Mouse (Mus musculus) spleen, adult 18-20 months (tissue): ENCODE measurements around the gene Col25a1.
A peak's percentile ranks its signal among the peaks of the same experiment; 100 is the strongest.

Experiments
- DNase-seq, 2 experiments: peaks; one replicate each; pipeline ENCODE4 v3.0.0; 2022; ENCODE audit warnings: mixed read lengths in 2 of 2

The Col25a1 gene

GRCm38 (mm10) chr3:130166875-130167274 is 35.6 kb downstream of the Col25a1 start:
- no peak for DNase-seq

DNA sequence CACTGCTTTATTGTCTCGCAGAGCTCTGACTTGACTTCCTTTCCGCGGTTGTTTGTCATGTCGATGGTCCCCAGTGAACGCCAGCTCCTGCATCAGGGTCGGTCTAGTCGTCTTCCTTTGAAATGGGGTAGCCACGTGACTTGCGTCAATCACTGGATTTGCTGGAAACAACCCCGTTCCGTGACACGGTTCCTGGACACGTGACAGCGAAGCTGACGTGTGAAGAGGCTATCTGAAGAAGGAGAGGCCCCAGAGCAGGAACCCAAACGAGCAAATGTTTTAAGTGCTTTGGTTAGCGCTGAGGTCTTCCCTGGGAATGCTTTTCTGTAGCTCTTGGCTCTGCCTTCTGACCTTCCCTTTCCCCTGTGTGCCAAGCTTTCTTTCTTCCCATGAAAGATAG is 41.5 kb downstream of the Col25a1 start:
- no peak for DNase-seq

GRCm38 (mm10) chr3:130180181-130180940 is 49.1 kb downstream of the Col25a1 start:
- peak; percentile 18 to 22 for DNase-seq

DNA sequence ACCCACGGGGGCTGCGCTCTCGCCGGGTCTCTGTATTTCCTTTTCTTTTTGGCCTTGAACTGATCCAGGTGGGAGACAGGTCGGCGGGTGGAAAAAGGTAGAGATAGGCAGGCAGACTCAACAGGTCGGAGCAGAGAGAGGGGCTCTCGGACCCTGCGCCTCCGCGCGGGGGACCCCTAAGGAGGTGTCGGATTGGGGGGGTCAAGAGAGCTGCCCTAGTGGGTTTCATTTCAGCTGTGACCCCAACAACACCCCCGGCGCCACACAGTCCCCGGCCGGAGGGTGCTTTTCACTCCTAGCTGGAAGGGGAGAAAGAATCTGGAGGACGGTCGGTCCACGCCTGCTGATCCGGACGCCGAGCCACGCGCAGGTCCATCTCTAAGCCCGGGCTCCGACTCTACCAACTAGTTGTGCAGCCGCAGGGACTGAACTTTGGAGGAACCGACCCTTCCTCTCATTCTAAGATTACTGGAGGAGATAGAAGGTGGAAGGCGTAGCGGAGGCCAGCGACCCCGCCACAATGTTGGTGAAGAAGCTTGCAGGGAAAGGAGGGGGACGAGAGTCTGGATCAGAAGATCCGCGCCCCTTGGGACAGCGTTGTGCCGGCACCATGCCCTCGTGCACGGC is 49.8 kb downstream of the Col25a1 start:
- no peak for DNase-seq

DNA sequence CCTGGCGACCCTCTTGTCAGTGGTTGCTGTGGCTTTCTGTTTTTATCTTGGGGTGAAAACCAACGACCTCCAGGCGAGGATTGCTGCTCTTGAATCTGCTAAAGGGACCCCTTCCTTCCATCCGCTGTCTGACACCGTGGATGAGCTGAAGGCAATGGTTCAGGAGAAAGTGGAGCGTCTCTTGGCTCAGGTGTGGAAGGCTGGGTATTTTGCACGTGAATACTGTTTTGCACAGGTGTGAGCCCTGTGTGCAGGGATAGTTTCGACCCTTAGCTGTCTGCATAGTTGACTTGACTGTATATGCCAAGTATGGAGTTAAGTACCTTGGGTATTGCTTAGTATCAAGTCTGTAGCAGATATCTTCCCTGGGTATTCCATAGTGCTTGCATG is 50.3 kb downstream of the Col25a1 start:
- DNase-seq, result no peak

- DNase-seq, result no peak
Measured at GRCm38 (mm10) chr3:130182450-130182849, 51.1 kb downstream of the Col25a1 start.

DNA sequence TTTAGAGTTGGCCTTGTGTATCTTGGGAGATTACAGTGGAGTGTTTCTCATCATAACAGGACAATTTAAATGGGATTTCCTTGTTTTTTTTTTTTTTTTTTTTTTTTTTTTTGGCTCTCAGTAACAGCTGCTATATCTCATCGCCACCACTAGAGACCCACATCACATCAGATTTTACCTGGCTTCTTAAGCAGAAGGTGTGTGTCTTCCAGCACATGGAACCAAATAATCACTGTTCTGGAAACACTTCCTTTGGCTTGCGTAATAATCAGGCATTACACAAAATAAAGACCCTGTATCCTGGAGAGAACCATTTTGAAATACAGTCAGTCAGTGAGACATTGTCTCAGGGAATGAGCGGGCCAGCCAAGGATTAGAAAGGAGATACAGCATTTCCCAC is 53.8 kb downstream of the Col25a1 start:
- no peak for DNase-seq

DNA sequence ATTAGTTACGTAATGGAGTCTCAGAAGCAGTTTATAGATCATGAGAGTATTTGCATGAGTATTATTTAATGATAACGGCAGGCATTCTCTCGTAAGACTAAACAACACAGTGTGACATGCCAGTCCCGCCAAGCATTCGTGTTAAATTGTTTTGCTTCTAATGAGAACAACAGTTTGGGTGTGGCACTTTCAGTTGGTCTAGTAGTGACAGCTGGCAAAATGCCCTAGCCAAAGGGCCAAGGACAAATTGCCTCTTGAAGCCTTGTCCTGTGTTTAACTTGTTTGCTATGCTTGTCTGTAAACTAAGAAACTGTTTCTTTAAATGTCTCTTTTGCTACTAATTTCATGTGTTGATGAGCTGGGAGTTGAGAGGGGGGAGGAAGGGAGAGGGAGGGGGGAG is 56.3 kb downstream of the Col25a1 start:
- no peak for DNase-seq

GRCm38 (mm10) chr3:130193450-130193849 is 62.1 kb downstream of the Col25a1 start:
- DNase-seq, result no peak

DNA sequence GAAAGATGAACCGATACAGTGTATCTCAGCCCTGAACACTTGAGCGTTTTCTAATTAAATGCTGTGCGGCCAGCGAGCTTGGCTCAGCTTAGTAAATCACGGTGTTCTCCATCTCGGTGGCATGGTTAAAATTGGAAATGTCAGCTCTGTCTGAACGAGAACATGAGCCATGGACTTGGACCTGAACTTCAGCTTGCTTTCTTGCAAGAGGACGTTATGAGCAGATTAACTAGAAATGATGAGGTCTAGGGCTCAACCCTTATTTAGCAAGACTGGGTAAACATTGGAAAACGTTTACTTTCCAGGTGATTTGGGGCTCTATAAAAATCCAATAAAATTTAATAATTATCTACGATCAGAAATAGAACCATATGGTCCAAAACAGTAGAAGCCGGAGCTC is 83.3 kb downstream of the Col25a1 start:
- no peak for DNase-seq

- DNase-seq, result no peak
Measured at GRCm38 (mm10) chr3:130216141-130216540, 84.8 kb downstream of the Col25a1 start.

DNA sequence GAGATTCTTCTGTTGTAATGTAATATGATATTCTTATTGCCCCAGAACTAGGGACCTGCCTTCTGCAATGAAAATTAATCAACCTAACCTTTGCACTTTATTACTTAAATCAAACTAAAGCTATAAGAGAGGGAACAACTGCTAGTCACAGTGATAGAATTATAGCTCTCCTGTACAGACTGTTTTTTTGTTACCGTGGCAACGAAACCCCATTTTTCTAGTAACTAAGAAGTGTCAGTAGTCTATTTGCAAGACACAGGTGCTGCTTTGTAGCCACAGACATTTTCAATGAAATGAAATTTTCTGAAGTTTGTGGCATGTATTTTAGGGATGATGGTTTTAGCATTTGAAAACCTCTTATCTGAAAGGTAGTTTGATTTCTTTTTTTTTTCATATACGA is 85.3 kb downstream of the Col25a1 start:
- DNase-seq, result no peak

DNA sequence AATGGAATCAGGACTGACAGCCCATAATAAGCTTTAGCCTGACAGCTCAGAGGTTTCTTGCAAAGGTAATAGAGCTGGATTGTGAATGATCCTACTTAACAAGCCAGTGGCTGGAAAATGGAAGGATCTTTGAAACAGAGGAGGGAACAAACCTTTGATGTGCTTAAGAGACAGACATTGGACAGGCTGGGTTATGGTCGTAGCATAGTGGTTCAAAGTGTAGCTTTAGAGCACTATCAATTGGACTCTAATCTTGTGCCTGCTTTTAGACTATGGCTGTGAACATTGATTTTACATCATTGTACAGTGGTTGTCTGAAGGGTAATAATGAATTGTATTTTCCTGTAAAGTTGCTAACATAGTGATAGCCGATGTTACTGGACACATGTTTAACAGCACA is 86.4 kb downstream of the Col25a1 start:
- DNase-seq, result no peak

DNA sequence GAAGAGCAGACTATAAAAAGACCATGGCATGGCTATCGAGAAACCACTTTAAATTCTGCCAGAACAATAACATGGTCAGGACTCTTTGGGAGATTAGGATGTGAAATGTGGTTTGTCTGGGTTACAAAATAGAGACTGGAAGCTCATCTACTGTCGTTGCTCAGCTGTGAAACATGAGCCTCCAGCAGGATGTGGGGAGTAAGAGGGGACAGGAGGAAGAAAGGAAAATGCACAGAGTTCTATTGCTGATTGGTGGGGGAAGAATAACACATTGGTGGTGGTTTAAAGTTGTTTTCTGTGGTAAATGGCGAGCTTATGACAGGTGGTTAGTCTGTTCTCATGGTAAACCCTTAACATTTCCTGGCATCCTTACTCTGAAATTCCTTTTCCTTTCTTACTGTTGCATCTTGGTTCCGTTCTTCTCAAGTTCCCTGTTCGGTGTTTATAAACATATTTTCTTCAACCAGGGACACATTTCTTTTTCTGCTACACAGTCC is 87.0 kb downstream of the Col25a1 start:
- no peak for DNase-seq

GRCm38 (mm10) chr3:130220811-130221210 is 89.5 kb downstream of the Col25a1 start:
- no peak for DNase-seq

- no peak for DNase-seq
Measured at GRCm38 (mm10) chr3:130228186-130228585, 96.9 kb downstream of the Col25a1 start.

- DNase-seq, result no peak
Measured at GRCm38 (mm10) chr3:130232944-130233343, 101.6 kb downstream of the Col25a1 start.

GRCm38 (mm10) chr3:130235233-130235632 is 103.9 kb downstream of the Col25a1 start:
- DNase-seq, result no peak

GRCm38 (mm10) chr3:130236129-130236528 is 104.8 kb downstream of the Col25a1 start:
- no peak for DNase-seq

DNA sequence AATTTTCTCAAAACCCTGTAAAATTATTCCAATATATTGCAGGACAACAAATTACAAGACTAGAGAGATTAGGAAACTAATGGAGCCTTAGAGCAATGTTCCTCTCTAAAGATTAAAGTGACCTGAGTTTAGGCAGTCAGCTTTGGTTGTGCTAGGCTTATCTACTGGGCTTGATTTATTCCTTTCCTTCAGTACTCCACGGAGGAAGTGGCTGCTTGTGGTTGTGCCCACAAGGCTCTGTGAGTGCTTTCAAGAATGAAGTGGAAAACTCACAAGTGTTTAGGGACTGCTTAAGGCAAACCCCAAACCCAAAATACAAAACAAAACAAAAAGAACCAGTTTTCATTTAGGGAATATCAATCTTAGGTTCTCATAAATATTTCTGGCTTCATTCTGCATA is 106.6 kb downstream of the Col25a1 start:
- no peak for DNase-seq

DNA sequence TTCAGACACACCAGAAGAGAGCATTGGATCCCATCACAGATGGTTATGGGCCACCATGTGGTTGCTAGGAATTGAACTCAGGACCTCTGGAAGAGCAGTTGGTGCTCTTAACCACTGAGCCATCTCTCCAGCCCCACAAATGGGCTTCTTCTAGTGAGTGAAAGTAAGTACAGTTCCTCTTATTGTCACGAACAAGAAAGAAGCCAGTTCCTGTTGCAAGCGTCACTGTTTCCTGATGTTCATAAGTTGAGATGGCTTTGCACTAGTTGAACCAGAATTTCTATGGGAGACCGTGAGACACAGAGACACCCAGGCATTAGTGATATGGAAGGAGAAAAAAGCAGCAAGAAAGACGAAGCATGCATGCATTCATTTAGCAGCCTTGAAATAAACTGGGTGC is 110.6 kb downstream of the Col25a1 start:
- DNase-seq, result no peak

- no peak for DNase-seq
Measured at GRCm38 (mm10) chr3:130242647-130243296, 111.5 kb downstream of the Col25a1 start.

DNA sequence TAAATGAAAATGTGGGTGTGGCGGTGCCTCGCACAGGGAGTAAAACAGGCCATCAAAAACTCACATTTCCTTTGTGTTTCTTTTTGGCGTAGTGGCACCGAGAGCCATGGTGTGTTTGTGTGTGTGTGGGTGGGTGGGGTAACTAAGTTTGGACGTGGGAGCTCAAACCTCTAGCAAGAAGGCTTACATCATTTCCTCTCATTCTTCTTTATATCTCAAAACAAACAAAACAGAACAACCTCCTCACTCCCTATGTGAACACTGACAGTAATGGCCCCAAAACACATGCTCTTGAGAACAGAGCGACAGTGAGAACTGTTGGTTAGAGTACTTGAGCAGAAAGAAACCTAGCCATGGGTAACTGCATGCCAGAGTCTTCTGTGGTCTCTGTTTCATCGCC is 121.1 kb downstream of the Col25a1 start:
- no peak for DNase-seq

- no peak for DNase-seq
Measured at GRCm38 (mm10) chr3:130256059-130256458, 124.8 kb downstream of the Col25a1 start.
